Mouse (Mus musculus): ENCODE data around the gene Lemd2. TPM values are rescaled to one million over a fixed set of nuclear protein-coding genes. Genes with fewer than 3 reads are reported as not detected.
A peak's percentile ranks its signal among the peaks of the same experiment; 100 is the strongest.

The Lemd2 gene
- polyA plus RNA-seq, 2 experiments = 3.1 to 16.4 TPM

- Histone ChIP-seq H3K36me3 (replicated peaks; ENCODE audit: control insufficient read depth, insufficient read depth, low read depth) (no peaks in the 10 kb centered on the region), H3K4me1 (replicated peaks; ENCODE audit: control insufficient read depth in 2 of 2, insufficient read depth in 2 of 2, low read length in 1 of 2) (peaks cover 27 to 46% of the 10 kb centered on the region in 2 experiments), H3K27ac (no peak overlapping the region), H3K4me3 (ENCODE audit: insufficient read depth in 1 of 2, low read depth in 2 of 2, low read length in 2 of 2) (no peak overlapping the region), H3K9ac (replicated peaks) (no peak overlapping the region), H3K9me3 (ENCODE audit: control insufficient read depth, low read length) (no peaks in the 10 kb centered on the region), H3K27me3 (ENCODE audit: control insufficient read depth, insufficient read depth, low read length) (no peaks in the 10 kb centered on the region), H3K4me2 (ENCODE audit: low read depth) (no peak overlapping the region)
- no peak for ATAC-seq (ENCODE audit: insufficient read depth)
- WGBS (ENCODE audit: insufficient replicate concordance) = 68% methylated on average over 6 of the region's 6 CpGs
- no peak for TF ChIP-seq CTCF (IDR thresholded peaks at IDR 0.05; ENCODE audit: low read depth)
- no peak for TF ChIP-seq EP300 (IDR thresholded peaks at IDR 0.05; ENCODE audit: low read depth)
- DNase-seq (ENCODE audit: low read depth in 3 of 3, low spot score in 3 of 3) = no peak
Measured at GRCm38 (mm10) chr17:27154881-27155280, 49.4 kb downstream of the Lemd2 start.

GRCm38 (mm10) chr17:27154256-27154655 lies 50.0 kb downstream of the Lemd2 start:
- WGBS (ENCODE audit: insufficient replicate concordance) = 89% methylated on average over 14 of the region's 14 CpGs
- Histone ChIP-seq H3K9ac (replicated peaks) (no peak overlapping the region; the same call in 1 of the 2 replicates), H3K4me1 (replicated peaks; ENCODE audit: control insufficient read depth in 2 of 2, insufficient read depth in 2 of 2, low read length in 1 of 2) (peaks cover 27 to 46% of the 10 kb centered on the region in 2 experiments), H3K27me3 (ENCODE audit: control insufficient read depth, insufficient read depth, low read length) (no peaks in the 10 kb centered on the region), H3K36me3 (replicated peaks; ENCODE audit: control insufficient read depth, insufficient read depth, low read depth) (no peaks in the 10 kb centered on the region), H3K9me3 (ENCODE audit: control insufficient read depth, low read length) (no peaks in the 10 kb centered on the region), H3K27ac (peak overlapping the region; percentile 92; the same call in 1 of the 2 replicates), H3K4me2 (ENCODE audit: low read depth) (no peak overlapping the region), H3K4me3 (ENCODE audit: insufficient read depth in 1 of 2, low read depth in 2 of 2, low read length in 2 of 2) (no peak overlapping the region)
- ATAC-seq (ENCODE audit: insufficient read depth) (no peak), DNase-seq (ENCODE audit: low read depth in 3 of 3, low spot score in 3 of 3) (no peak)
- no peak for TF ChIP-seq CTCF (IDR thresholded peaks at IDR 0.05; ENCODE audit: low read depth)
- TF ChIP-seq EP300 (IDR thresholded peaks at IDR 0.05; ENCODE audit: low read depth) = no peak

GRCm38 (mm10) chr17:27153773-27154193 lies 50.5 kb downstream of the Lemd2 start:
- H3K9ac ChIP-seq (replicated peaks) = peak overlapping the region; percentile 3
- DNase-seq (ENCODE audit: low read depth in 3 of 3, low spot score in 3 of 3) (no peak), ATAC-seq (ENCODE audit: insufficient read depth) (no peak)
- H3K9me3 ChIP-seq (ENCODE audit: control insufficient read depth, low read length) = no peaks in the 10 kb centered on the region
- no peaks in the 10 kb centered on the region for H3K36me3 ChIP-seq (replicated peaks; ENCODE audit: control insufficient read depth, insufficient read depth, low read depth)
- WGBS (ENCODE audit: insufficient replicate concordance) = 69% methylated on average over 9 of the region's 9 CpGs
- peak overlapping the region; percentile 92 for H3K27ac ChIP-seq
- no peaks in the 10 kb centered on the region for H3K27me3 ChIP-seq (ENCODE audit: control insufficient read depth, insufficient read depth, low read length)
- H3K4me2 ChIP-seq (ENCODE audit: low read depth) = no peak overlapping the region
- H3K4me3 ChIP-seq (ENCODE audit: insufficient read depth in 1 of 2, low read depth in 2 of 2, low read length in 2 of 2) = no peak overlapping the region
- H3K4me1 ChIP-seq (replicated peaks; ENCODE audit: control insufficient read depth in 2 of 2, insufficient read depth in 2 of 2, low read length in 1 of 2) = peaks cover 27 to 46% of the 10 kb centered on the region in 2 experiments
- TF ChIP-seq CTCF (IDR thresholded peaks at IDR 0.05; ENCODE audit: low read depth) (no peak), EP300 (IDR thresholded peaks at IDR 0.05; ENCODE audit: low read depth) (no peak)

GRCm38 (mm10) chr17:27152976-27153723 lies 51.1 kb downstream of the Lemd2 start:
- Histone ChIP-seq H3K9me3 (ENCODE audit: control insufficient read depth, low read length) (no peaks in the 10 kb centered on the region), H3K4me2 (ENCODE audit: low read depth) (peak overlapping the region; percentile 42), H3K36me3 (replicated peaks; ENCODE audit: control insufficient read depth, insufficient read depth, low read depth) (no peaks in the 10 kb centered on the region), H3K27ac (peak overlapping the region; percentile 92), H3K9ac (replicated peaks) (peak overlapping the region; percentile 3), H3K4me3 (ENCODE audit: insufficient read depth in 1 of 2, low read depth in 2 of 2, low read length in 2 of 2) (no peak overlapping the region), H3K4me1 (replicated peaks; ENCODE audit: control insufficient read depth in 2 of 2, insufficient read depth in 2 of 2, low read length in 1 of 2) (peaks cover 27 to 46% of the 10 kb centered on the region in 2 experiments), H3K27me3 (ENCODE audit: control insufficient read depth, insufficient read depth, low read length) (no peaks in the 10 kb centered on the region)
- DNase-seq (ENCODE audit: low read depth in 3 of 3, low spot score in 3 of 3) (peak; percentile 83 to 91 (median 84)), ATAC-seq (ENCODE audit: insufficient read depth) (peak; percentile 97)
- 24% methylated on average over 8 of the region's 8 CpGs for WGBS (ENCODE audit: insufficient replicate concordance)
- TF ChIP-seq EP300 (IDR thresholded peaks at IDR 0.05; ENCODE audit: low read depth) (peak; percentile 97), CTCF (IDR thresholded peaks at IDR 0.05; ENCODE audit: low read depth) (peak; percentile 31)

GRCm38 (mm10) chr17:27151411-27151810 lies 52.9 kb downstream of the Lemd2 start:
- peaks cover 27 to 40% of the 10 kb centered on the region in 2 experiments for H3K4me1 ChIP-seq (replicated peaks; ENCODE audit: control insufficient read depth in 2 of 2, insufficient read depth in 2 of 2, low read length in 1 of 2)
- no peaks in the 10 kb centered on the region for H3K36me3 ChIP-seq (replicated peaks; ENCODE audit: control insufficient read depth, insufficient read depth, low read depth)
- no peak overlapping the region for H3K27ac ChIP-seq
- 64% methylated on average over 8 of the region's 8 CpGs for WGBS (ENCODE audit: insufficient replicate concordance)
- no peaks in the 10 kb centered on the region for H3K27me3 ChIP-seq (ENCODE audit: control insufficient read depth, insufficient read depth, low read length)
- DNase-seq (ENCODE audit: low read depth in 3 of 3, low spot score in 3 of 3) = peak; percentile 34 to 50 (median 41)
- H3K4me2 ChIP-seq (ENCODE audit: low read depth) = no peak overlapping the region
- TF ChIP-seq EP300 (IDR thresholded peaks at IDR 0.05; ENCODE audit: low read depth) = no peak
- TF ChIP-seq CTCF (IDR thresholded peaks at IDR 0.05; ENCODE audit: low read depth) = peak; percentile 94
- H3K9ac ChIP-seq (replicated peaks) = no peak overlapping the region
- ATAC-seq (ENCODE audit: insufficient read depth) = no peak
- H3K9me3 ChIP-seq (ENCODE audit: control insufficient read depth, low read length) = no peaks in the 10 kb centered on the region
- no peak overlapping the region for H3K4me3 ChIP-seq (ENCODE audit: insufficient read depth in 1 of 2, low read depth in 2 of 2, low read length in 2 of 2)

Data from liver, embryonic 14.5 days (tissue).